Mouse (Mus musculus): ENCODE measurements around the gene P4ha1.
"Not testable (repeated sequence)": the region's sequence is repeated elsewhere in the genome, so short reads cannot be mapped to it uniquely, and the experiment has no call there.

P4ha1 gene

GRCm38 (mm10) chr10:59323100-59323487 lies at the start of gene P4ha1:
Gene P4ha1, plus strand, starts transcription at chr10:59323296.
- DNase-seq (ENCODE audit: extremely low spot score, low spot score) = peak; percentile 99

DNA sequence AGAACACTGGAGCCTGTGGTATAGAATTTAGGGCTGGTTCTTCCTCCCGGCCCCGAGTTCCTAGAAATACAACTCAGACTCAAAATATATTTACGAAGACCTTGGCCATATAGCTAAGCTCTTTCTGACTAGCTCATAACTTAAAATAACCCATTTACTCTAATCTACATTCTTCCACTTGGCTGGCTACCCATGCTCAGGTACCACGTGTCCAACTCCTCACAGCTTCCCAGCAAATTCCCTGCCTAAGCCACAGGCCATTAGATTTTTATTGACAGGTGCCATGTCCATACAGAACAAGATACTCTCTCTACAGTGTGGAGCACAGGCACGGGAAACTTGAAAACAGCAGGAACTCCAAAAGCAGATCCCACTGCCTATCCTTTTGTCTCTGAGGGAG lies 47.4 kb upstream of the P4ha1 start:
- no peak for DNase-seq (ENCODE audit: extremely low spot score, low spot score)

DNA sequence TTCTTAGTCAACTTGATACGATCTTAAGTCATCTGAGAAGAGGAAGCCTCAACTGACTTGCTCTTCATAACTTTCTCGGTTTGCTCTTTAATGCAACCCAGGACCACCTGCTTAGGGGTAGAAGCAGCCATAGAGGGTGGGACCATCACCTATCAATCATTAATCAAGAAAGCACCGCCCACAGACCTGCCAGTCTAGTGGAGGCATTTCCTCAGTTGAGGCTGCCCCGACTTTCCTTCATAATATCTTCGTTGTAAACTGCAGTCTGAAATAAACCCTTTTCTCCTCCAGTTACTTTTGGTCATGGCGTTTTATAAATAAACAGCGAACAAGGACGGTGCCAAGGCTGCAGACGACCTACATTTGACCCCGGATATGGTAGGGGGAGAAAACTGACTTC lies 46.0 kb upstream of the P4ha1 start:
- no peak for DNase-seq (ENCODE audit: extremely low spot score, low spot score)

GRCm38 (mm10) chr10:59277729-59278475 lies 45.2 kb upstream of the P4ha1 start:
- DNase-seq (ENCODE audit: extremely low spot score, low spot score) = no peak

GRCm38 (mm10) chr10:59283164-59283563 lies 39.9 kb upstream of the P4ha1 start:
- no peak for DNase-seq (ENCODE audit: extremely low spot score, low spot score)

DNA sequence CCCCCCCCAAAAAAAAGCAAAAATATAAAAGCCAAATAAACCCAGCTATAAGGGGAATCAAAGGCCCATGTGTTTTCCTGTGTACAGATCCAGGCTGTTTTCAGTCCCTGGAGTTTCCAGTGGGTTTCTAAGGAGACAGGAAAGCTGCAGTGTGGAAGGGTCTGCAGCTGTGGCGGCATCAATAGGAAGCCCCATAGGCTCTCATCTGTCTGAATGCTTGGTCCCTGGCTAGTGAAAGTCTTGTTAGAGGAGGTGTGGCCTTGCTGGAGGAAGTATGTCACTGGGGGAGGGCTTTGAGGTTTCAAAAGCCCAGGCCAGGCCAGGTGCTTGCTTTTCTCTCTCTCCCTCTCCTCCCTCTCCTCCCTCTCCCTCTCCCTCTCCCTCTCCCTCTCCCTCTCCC lies 39.3 kb upstream of the P4ha1 start:
- DNase-seq (ENCODE audit: extremely low spot score, low spot score) = no peak

DNA sequence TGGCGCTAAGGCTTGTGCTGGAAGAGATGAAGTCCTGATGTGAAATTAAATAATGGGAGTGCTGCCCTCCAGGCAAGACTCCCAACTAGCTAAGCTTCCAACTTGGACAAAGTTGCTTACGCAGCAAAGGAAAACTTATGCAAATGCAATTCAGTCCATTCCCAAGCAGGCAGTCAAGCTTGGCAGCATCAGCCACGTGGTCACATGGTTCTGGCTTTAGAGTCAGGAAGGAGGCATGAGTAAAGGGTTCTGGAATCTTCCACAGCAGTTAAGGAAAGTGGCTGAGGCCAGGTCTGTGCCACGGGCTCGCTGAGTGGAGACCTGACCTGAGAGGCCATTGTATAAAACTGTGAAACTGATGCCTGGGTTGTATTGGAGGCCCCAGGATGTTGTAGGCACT lies 37.6 kb upstream of the P4ha1 start:
- DNase-seq (ENCODE audit: extremely low spot score, low spot score) = no peak

DNA sequence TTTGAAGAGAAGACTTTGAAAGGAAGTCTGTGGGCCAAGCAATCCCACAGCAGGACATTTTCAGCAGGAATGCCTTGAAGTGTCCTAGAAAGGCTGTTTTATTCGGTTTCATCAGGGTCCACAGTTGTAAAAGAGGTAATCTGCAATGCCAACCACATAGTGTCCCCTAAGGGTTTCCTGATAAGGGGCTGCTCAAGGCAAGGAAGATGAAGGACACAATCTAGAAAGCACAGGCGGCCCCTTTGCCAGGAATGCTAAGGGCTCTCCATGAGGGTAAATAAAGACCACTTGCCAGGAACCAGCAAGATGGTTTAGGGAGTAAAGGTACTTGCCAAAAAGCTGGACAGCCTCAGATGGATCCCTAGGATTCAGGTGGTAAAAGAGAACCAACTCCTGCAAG lies 35.8 kb upstream of the P4ha1 start:
- no peak for DNase-seq (ENCODE audit: extremely low spot score, low spot score)

- DNase-seq (ENCODE audit: extremely low spot score, low spot score) = no peak
Measured at GRCm38 (mm10) chr10:59287662-59288061, 35.4 kb upstream of the P4ha1 start.

DNA sequence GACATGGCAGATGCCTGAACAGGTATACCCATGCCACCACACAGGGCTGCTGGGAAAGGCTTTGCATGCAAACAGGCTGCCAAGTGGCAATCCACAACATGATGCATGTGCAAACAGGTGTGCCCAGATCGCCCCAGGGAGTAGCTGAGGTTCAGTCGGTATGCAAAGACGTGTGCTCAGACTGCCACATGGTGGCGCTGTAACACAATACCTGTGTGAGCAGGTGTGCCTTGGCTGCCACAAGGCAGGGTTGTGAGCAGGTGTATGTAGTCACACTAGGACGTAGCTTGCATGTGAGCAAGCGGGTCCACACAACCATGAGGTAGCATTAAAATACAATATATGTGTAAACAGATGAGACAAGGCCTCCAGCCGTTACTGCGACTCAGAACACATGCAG lies 34.0 kb upstream of the P4ha1 start:
- no peak for DNase-seq (ENCODE audit: extremely low spot score, low spot score)

DNA sequence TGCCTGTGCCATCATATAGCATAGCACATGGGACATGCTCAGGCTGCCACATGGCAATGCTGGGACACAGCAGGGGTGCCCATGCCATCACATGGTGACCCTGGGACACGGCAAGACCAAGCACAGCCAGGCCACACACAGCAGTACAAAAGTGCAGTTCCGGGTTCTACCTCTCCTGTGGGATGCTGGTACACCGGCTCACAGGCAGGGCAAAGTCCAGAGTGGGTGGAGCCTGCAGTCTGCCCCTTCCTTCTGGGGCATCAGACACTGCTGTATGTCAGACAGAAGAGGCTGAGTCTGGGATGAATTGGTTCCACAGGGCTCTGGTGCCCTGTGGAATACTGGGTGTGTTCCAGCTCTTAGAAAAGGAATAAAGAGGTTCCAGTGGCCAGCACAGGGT lies 31.6 kb upstream of the P4ha1 start:
- DNase-seq (ENCODE audit: extremely low spot score, low spot score) = no peak

DNA sequence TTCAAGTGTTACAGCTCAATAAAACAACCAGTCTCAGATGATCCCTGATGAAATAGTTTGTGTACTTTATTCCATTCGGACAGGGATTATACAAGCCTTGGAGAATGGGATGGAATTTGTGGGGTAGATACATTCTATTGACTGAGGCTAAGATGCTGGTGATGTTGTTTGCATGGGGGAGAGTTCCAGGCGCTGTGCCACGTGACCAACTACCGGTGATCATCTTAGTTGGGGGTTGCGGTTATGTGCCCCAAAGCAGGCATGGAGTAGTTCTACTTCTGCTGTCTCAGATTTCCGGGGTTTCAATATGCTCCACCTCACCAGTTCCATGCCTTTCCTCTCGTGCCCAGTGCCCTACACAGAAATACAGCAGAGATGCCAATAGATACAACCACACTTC lies 31.0 kb upstream of the P4ha1 start:
- no peak for DNase-seq (ENCODE audit: extremely low spot score, low spot score)

DNA sequence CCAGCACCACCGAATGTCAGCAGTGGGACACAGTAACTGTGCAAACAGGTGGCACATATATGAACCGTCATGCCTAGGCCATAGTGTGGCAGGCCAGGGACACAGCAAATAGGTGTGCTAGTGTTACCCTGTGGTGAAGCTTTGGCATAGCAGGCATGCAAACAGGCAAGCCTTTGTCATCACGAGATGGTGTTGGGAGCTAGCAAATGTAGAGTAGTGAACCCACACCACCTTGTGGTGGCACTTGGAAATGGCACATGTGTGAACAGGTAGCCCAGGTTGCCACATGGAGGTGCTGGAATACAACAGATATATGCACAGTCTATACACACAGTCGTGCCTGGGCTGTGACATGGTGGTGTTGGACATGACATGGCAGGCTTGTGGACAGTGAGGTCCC lies 30.5 kb upstream of the P4ha1 start:
- DNase-seq (ENCODE audit: extremely low spot score, low spot score) = peak; percentile 66

- DNase-seq (ENCODE audit: extremely low spot score, low spot score) = peak; percentile 61
Measured at GRCm38 (mm10) chr10:59295241-59295811, 27.8 kb upstream of the P4ha1 start.

DNA sequence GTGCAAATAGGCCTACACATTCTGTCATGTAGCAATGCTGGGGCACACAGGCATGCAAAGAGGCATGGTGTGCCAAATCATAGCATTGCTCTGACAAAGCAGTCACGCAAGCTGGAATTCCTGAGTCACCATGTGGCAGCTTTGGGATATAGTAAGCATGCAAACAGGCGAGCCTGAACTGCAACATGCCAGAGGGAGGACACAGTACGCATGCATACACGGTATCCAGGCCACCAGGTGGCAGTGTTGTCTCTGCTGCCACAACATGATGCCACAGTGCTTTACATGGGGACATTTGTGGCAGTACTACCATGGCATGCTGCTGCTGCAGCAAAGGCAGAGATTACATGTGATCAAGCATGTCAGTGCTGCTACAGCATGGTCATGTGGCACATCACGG lies 26.8 kb upstream of the P4ha1 start:
- DNase-seq (ENCODE audit: extremely low spot score, low spot score) = peak; percentile 83

GRCm38 (mm10) chr10:59302671-59303070 lies 20.4 kb upstream of the P4ha1 start:
- DNase-seq (ENCODE audit: extremely low spot score, low spot score) = not testable (repeated sequence)

- DNase-seq (ENCODE audit: extremely low spot score, low spot score) = no peak
Measured at GRCm38 (mm10) chr10:59308993-59309715, 13.9 kb upstream of the P4ha1 start.

GRCm38 (mm10) chr10:59310124-59310523 lies 13.0 kb upstream of the P4ha1 start:
- DNase-seq (ENCODE audit: extremely low spot score, low spot score) = no peak

- DNase-seq (ENCODE audit: extremely low spot score, low spot score) = no peak
Measured at GRCm38 (mm10) chr10:59310691-59311457, 12.2 kb upstream of the P4ha1 start.

DNA sequence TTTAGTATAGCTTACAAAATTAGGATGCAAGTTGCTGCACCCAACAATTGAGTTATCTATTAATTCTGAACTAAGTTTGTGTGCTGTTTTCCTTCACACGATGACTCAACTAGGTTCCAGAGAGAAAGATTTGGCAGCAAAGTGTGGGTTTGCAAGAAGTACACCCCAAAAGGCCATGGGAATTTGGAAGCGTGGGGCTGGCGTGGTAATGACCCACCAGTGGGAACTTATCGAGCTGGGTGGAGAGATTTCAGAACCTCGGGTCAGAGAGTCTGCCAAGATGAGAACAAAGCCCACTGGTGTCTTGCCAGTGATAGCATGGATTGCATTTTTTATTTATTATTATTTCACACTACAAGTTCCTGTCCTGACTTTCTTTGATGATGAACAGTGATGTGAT lies 11.2 kb upstream of the P4ha1 start:
- no peak for DNase-seq (ENCODE audit: extremely low spot score, low spot score)

DNA sequence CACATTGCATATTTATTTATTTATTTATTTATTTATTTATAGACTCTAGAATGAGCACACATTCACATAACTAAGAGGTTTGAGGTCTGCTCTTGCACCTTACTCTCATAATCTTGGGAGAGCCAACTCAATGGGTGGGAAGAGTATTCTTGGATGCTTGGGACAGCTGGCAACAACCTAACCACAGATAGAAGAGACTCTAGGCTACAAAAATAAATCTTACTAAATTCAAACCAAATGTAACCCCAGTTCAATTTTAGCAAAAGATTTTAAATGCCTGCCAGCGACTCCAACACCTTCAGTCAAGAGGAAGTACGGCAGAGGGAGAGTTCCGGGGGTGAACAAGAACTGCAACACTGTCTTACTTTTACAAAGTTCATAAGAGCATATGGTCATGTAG lies 2.0 kb upstream of the P4ha1 start:
- no peak for DNase-seq (ENCODE audit: extremely low spot score, low spot score)

DNA sequence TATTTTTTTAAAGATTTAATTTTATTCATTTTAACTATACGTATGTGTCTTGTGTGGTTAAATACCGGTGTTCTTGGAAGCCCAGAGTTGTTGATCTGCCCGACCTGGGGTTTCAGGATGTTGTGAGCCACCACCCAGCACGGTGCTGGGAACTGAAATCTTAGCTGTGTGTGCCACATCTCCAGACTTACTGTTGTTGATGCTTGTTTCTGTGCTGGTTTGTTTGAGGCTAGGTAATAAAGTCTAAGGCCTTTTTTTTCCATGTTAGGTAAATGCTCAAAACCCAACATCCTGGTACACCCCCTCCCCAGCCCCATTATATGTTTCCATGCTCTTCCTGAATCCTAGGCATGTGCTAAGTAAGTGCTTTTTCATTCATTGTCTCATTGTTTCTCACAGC lies 825 bp upstream of the P4ha1 start:
- DNase-seq (ENCODE audit: extremely low spot score, low spot score) = peak; percentile 21

Measured in neural tube, embryonic 10.5 days (tissue).